Mouse (Mus musculus) myocyte (in vitro differentiated cells): ENCODE results near the gene Pakap.

Experiments used
- MAX ChIP-seq: IDR thresholded peaks from one replicate; pipeline ENCODE4 v1.6.1; 2011; ENCODE audit warnings: low read depth, mild to moderate bottlenecking, control low read depth
- MYOD1 ChIP-seq, 3 experiments: IDR thresholded peaks; one replicate each; pipeline ENCODE4 v1.6.1; 2011; ENCODE audit warnings: control low read depth in 2 of 3, low read depth in 2 of 3, mild to moderate bottlenecking in 2 of 3, moderate library complexity in 1 of 3; ENCODE audit not compliant: insufficient read length in 2 of 3, control insufficient read depth in 1 of 3
- MYOG ChIP-seq, 3 experiments: IDR thresholded peaks; one replicate each; pipeline ENCODE4 v1.6.1; 2011; ENCODE audit warnings: control low read depth in 2 of 3, low read depth in 2 of 3, mild to moderate bottlenecking in 2 of 3; ENCODE audit not compliant: insufficient read length in 2 of 3, control insufficient read depth in 1 of 3, insufficient read depth in 1 of 3
- POLR2A ChIP-seq: IDR thresholded peaks from one replicate; pipeline ENCODE4 v1.6.1; 2011; ENCODE audit warnings: low read depth, mild to moderate bottlenecking, control low read depth, moderate library complexity; ENCODE audit not compliant: insufficient read length
- POLR2AphosphoS2 ChIP-seq: IDR thresholded peaks from one replicate; pipeline ENCODE4 v1.6.1; 2011; ENCODE audit warnings: low read depth, control low read depth; ENCODE audit not compliant: insufficient read length
- SRF ChIP-seq: IDR thresholded peaks from one replicate; pipeline ENCODE4 v1.6.1; 2011; ENCODE audit warnings: low read depth; ENCODE audit not compliant: control insufficient read depth, insufficient read length
- TCF12 ChIP-seq: IDR thresholded peaks from one replicate; pipeline ENCODE4 v1.6.1; 2011; ENCODE audit warnings: mild to moderate bottlenecking, control low read depth; ENCODE audit not compliant: poor library complexity, insufficient read depth, severe bottlenecking
- USF1 ChIP-seq: IDR thresholded peaks from one replicate; pipeline ENCODE4 v1.6.1; 2011; ENCODE audit warnings: low read depth, mild to moderate bottlenecking, control low read depth, moderate library complexity

GRCm38 (mm10) chr4:57660470-57660869 lies 92.5 kb downstream of the Pakap start:
- no peak for TF ChIP-seq POLR2A
- no peak for TF ChIP-seq POLR2AphosphoS2
- no peak for TF ChIP-seq MAX
- TF ChIP-seq USF1 = no peak
- no peak for TF ChIP-seq MYOD1 (IDR thresholded peaks at IDR 0.05; ENCODE audit: control insufficient read depth in 1 of 3, insufficient read length in 2 of 3, low read depth in 2 of 3)
- TF ChIP-seq SRF = no peak
- TF ChIP-seq MYOG (IDR thresholded peaks at IDR 0.05; ENCODE audit: control insufficient read depth in 1 of 3, insufficient read depth in 1 of 3, insufficient read length in 2 of 3, low read depth in 2 of 3) = no peak
- no peak for TF ChIP-seq TCF12
